Mouse (Mus musculus): ENCODE data around the gene Otud6a. TPM values are rescaled to one million over a fixed set of nuclear protein-coding genes. Genes with fewer than 3 reads are reported as not detected.

Gene Otud6a
- polyA plus RNA-seq, 1 experiment from 2014 or later = not detected

- ATAC-seq (ENCODE audit: low FRiP score) = no peak
- no peak overlapping the region for H3K4me2 ChIP-seq
- H3K9me3 ChIP-seq = no peaks in the 10 kb centered on the region
- no peaks in the 10 kb centered on the region for H3K4me1 ChIP-seq
- no peaks in the 10 kb centered on the region for H3K36me3 ChIP-seq (replicated peaks)
- WGBS = 83% methylated on average over 3 of the region's 3 CpGs
- no peak overlapping the region for H3K9ac ChIP-seq
- H3K4me3 ChIP-seq (replicated peaks) = no peak overlapping the region
- H3K27me3 ChIP-seq = peaks cover 42% of the 10 kb centered on the region
- H3K27ac ChIP-seq = no peak overlapping the region
These were observed 42.7 kb downstream of the Otud6a start for GRCm38 (mm10) chrX:100471491-100471890.

GRCm38 (mm10) chrX:100475569-100476223 is 46.9 kb downstream of the Otud6a start:
- Histone ChIP-seq H3K27ac (no peak overlapping the region), H3K27me3 (peaks cover 33% of the 10 kb centered on the region), H3K4me2 (no peak overlapping the region), H3K9ac (no peak overlapping the region), H3K36me3 (replicated peaks) (no peaks in the 10 kb centered on the region), H3K4me3 (replicated peaks) (no peak overlapping the region), H3K9me3 (no peaks in the 10 kb centered on the region), H3K4me1 (no peaks in the 10 kb centered on the region)
- WGBS = 80% methylated on average over 4 of the region's 4 CpGs
- no peak for ATAC-seq (ENCODE audit: low FRiP score)

MicroRNAs within 50 kb of the gene (microRNA counts, 519-probe panel; counts per million panel counts)
- microRNA mmu-miR-676 = 3,884 counts per million, percentile 43 among the panel's probes with 10 or more counts

Small RNA genes within 50 kb of the gene (microRNA-seq; reads per million reads assigned to microRNA genes)
- 685 reads per million, percentile 72 among the genes with 10 or more reads in this experiment for gene Mir676

Other genes with a start within 250 kb of the Otud6a start
- gene Awat2, start 13.7 kb downstream of the Otud6a start, polyA plus RNA-seq (2016; fragmentation: Nextera tagmentation; extraction: Ambion mirVana) = 0.40 and 0.46 TPM in 2 replicates
- gene Igbp1, start 65.3 kb downstream of the Otud6a start, polyA plus RNA-seq (2016; fragmentation: Nextera tagmentation; extraction: Ambion mirVana) = 28.6 and 29.9 TPM in 2 replicates
- not detected in 2 replicates for gene Dgat2l6, start 95.8 kb downstream of the Otud6a start, polyA plus RNA-seq (2016; fragmentation: Nextera tagmentation; extraction: Ambion mirVana)
- gene Awat1, start 143.2 kb downstream of the Otud6a start, polyA plus RNA-seq (2016; fragmentation: Nextera tagmentation; extraction: Ambion mirVana) = not detected in 2 replicates
- gene P2ry4, start 165.9 kb downstream of the Otud6a start, polyA plus RNA-seq (2016; fragmentation: Nextera tagmentation; extraction: Ambion mirVana) = not detected in 2 replicates
- gene Arr3, start 176.5 kb downstream of the Otud6a start, polyA plus RNA-seq (2016; fragmentation: Nextera tagmentation; extraction: Ambion mirVana) = 0.23 TPM in 1 of 2 replicates, not detected in the other
- 45.4 and 53.2 TPM in 2 replicates for gene Kif4, start 196.7 kb downstream of the Otud6a start, polyA plus RNA-seq (2016; fragmentation: Nextera tagmentation; extraction: Ambion mirVana)
- gene Pdzd11, start 197.6 kb downstream of the Otud6a start, polyA plus RNA-seq (2016; fragmentation: Nextera tagmentation; extraction: Ambion mirVana) = 130 and 137 TPM in 2 replicates